Mouse (Mus musculus) mammary gland, adult 2 months (tissue): ENCODE results near the gene Ap5s1. TPM values are rescaled to one million over a fixed set of nuclear protein-coding genes. Genes with fewer than 3 reads are reported as not detected.

Experiments used
- polyA plus RNA-seq: library from polyadenylated mRNA; depleted of rRNA; stranded (reverse); fragments of >200 nt; gene quantifications from 2 replicates; pipeline ENCODE4 v1.2.3, GENCODE M21; 2012; ENCODE audit warnings: low replicate concordance; rRNA removed

The Ap5s1 gene
- polyA plus RNA-seq = 60.5 and 75.8 TPM in 2 replicates

DNA sequence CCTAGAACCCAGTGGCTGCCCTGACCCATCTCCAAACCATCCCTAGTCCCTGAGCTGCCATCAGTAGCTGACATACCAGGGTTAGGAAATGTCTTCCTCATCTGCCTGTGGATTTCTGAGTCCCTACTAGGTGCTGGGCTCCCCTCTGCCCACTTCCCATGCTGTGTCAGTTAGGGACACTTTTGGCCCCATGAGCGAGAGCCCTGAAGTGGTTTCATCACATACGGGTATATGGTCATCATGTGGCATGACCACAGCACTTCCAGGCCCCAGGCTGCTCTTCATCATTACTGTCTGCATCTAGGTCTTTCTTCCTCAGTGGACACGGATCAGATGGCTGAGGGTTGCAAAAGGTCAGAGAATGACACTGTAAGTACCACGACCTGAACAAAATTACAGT, at the start of gene Ap5s1:
Gene Ap5s1 (plus strand): TSS at position 301 of the 400 bp plus-strand sequence.

DNA sequence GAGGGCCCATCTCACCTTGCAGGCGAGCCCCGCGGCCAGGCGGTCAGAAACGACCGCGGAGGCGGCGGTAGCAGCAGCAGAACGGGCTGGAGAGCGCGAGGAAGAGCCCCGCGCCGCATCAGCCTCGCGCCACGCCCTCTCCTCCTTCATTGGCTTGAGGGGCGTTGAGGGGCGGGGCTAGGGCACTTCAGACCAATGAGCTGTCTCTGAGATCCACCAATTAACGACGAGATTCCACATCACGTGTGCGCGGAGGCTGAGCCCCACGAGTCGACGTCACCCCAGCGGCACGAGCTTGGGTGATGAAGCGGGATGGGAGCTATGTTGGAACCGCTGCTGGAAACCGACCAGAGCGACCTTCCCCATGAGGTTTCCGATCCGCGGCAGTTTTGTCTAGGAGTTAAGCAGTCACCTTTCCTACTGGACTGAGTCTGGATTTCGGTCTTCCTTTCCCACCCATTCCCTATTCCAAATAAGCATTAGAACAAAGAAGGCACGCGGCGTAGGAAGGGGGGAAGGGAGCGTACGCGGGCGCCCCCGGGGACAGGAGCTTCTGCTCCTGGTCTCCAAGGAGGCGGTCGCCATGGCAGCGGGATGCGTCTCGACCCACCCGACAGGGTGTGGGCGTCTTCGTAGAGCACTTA, 46.8 kb upstream of the Ap5s1 start, which contains the start of gene 1700037H04Rik:
Gene 1700037H04Rik (minus strand): TSS at position 144 of the 644 bp plus-strand sequence.

GRCm38 (mm10) chr2:131179990-131180587, 26.8 kb upstream of the Ap5s1 start, which contains the start of gene Cenpb:
Gene Cenpb (minus strand): TSS chr2:131180067.

DNA sequence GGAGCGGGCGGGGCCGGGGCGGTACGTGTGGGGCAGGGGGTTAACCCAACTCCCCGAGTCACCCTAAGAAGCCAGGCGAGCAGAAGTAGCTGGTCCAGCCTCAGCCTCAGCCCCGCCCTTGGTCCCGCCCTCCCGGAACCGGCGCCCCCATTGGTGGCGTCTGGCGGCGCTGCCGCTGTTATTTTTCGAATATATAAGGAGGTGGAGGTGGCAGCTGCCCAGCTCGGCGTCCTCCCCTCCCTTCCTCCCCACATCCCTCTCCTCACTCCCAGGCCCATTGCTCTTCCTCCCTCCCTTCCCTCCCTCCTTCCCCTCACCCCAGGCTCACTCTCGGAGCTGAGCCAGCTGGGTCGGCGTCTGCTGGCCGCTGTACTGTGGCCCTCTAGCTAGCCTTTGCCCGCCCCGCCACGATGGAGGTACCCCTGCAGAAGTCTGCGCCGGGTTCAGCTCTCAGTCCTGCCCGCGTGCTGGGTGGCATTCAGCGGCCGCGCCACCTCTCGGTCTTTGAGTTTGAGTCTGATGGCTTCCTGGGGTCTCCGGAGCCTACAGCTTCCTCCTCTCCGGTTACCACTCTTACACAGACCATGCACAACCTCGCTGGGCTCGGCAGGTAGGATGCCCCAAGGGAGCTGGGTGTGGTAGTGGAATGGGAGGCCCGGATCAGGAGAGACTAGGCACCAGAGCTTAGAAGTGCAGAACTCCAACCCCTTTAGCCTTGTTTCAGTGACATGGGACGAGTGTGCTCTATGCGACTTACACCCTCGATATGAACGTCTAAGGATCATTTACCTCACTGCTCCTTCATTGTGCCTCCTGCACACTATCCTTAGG, 19.9 kb upstream of the Ap5s1 start, which contains the start of the genes Cdc25b and Spef1:
Gene Cdc25b (plus strand): TSS at position 179 of the 831 bp plus-strand sequence.
Gene Spef1 (minus strand): TSS at position 512 of the 831 bp plus-strand sequence.

GRCm38 (mm10) chr2:131233307-131234126, 26.6 kb downstream of the Ap5s1 start, which contains the start of gene Mavs:
Gene Mavs (plus strand): TSS chr2:131234063.

GRCm38 (mm10) chr2:131262213-131262672, 55.4 kb downstream of the Ap5s1 start, which contains the start of gene Pank2:
Gene Pank2 (plus strand): TSS chr2:131262495.

Other genes with a start within 250 kb of the Ap5s1 start
- 18.8 and 41.7 TPM in 2 replicates for gene Gfra4, start 164.0 kb upstream of the Ap5s1 start, polyA plus RNA-seq
- 57.5 and 59.8 TPM in 2 replicates for gene Adam33, start 143.3 kb upstream of the Ap5s1 start, polyA plus RNA-seq
- 77.4 and 78.3 TPM in 2 replicates for gene Siglec1, start 120.3 kb upstream of the Ap5s1 start, polyA plus RNA-seq
- gene Hspa12b, start 79.8 kb upstream of the Ap5s1 start, polyA plus RNA-seq = 21.6 and 30.2 TPM in 2 replicates
- gene Gm11037, start 73.6 kb upstream of the Ap5s1 start, polyA plus RNA-seq = not detected in 2 replicates
- 364 and 527 TPM in 2 replicates for gene 1700037H04Rik, start 47.0 kb upstream of the Ap5s1 start, polyA plus RNA-seq
- 72.4 and 117 TPM in 2 replicates for gene Cenpb, start 27.0 kb upstream of the Ap5s1 start, polyA plus RNA-seq
- 32.2 and 37.6 TPM in 2 replicates for gene Cdc25b, start 20.1 kb upstream of the Ap5s1 start, polyA plus RNA-seq
- 6.2 and 6.9 TPM in 2 replicates for gene Spef1, start 19.8 kb upstream of the Ap5s1 start, polyA plus RNA-seq
- 77.5 and 135 TPM in 2 replicates for gene Mavs, start 27.0 kb downstream of the Ap5s1 start, polyA plus RNA-seq
- gene Pank2, start 55.4 kb downstream of the Ap5s1 start, polyA plus RNA-seq = 12.2 and 23.2 TPM in 2 replicates
- gene Rnf24, start 145.8 kb downstream of the Ap5s1 start, polyA plus RNA-seq = 4.7 and 9.1 TPM in 2 replicates